Mouse (Mus musculus) megakaryocyte, embryonic 14.5 days (primary cell): ENCODE results near the gene Rbm33. TPM values are rescaled to one million over a fixed set of nuclear protein-coding genes. Genes with fewer than 3 reads are reported as not detected.

ENCODE experiments used
- H3K27me3 ChIP-seq: replicated peaks from 2 replicates; pipeline ENCODE3; 2012; ENCODE audit warnings: inconsistent platforms
- H3K36me3 ChIP-seq: replicated peaks from 2 replicates; pipeline ENCODE3; 2012; ENCODE audit warnings: low read length, inconsistent platforms, mixed read lengths
- H3K4me1 ChIP-seq: 2 replicates; pipeline ENCODE4 v1.6.1; 2012; ENCODE audit warnings: inconsistent platforms
- H3K4me3 ChIP-seq: replicated peaks from 2 replicates; pipeline ENCODE3; 2012; ENCODE audit warnings: moderate library complexity, mild to moderate bottlenecking, inconsistent platforms
- H3K9me3 ChIP-seq: 2 replicates; pipeline ENCODE4 v1.6.1; 2012; ENCODE audit warnings: inconsistent platforms
- FLI1 ChIP-seq: IDR thresholded peaks from 2 replicates; pipeline ENCODE4 v1.6.1; 2012; ENCODE audit warnings: low read length, inconsistent platforms, mixed read lengths
- GATA1 ChIP-seq: IDR thresholded peaks from 3 replicates; pipeline ENCODE4 v1.6.1; 2012; ENCODE audit warnings: mixed read lengths, low read length, inconsistent platforms, borderline replicate concordance
- polyA plus RNA-seq: library from polyadenylated mRNA; stranded (reverse); fragments of >175 nt; gene quantifications from 2 replicates; pipeline ENCODE4 v1.2.3, GENCODE M21; 2012; ENCODE audit warnings: low replicate concordance; ENCODE audit not compliant: insufficient read depth

Gene Rbm33
- polyA plus RNA-seq, 1 experiment = 9.5 TPM

GRCm38 (mm10) chr5:28459456-28460225 is 142.7 kb downstream of the Rbm33 start:
- Histone ChIP-seq H3K9me3 (0 out of 2 replicates have a peak, but pooled peaks cover 5% of the 10 kb centered on the region), H3K4me1 (peaks cover 11% of the 10 kb centered on the region), H3K36me3 (no peaks in the 10 kb centered on the region), H3K27me3 (peaks cover 87% of the 10 kb centered on the region), H3K4me3 (no peak overlapping the region)
- TF ChIP-seq FLI1 (no peak), GATA1 (no peak)

GRCm38 (mm10) chr5:28460556-28461350 is 143.8 kb downstream of the Rbm33 start:
- H3K36me3 ChIP-seq = no peaks in the 10 kb centered on the region
- H3K4me1 ChIP-seq = peaks cover 13% of the 10 kb centered on the region
- no peak overlapping the region for H3K4me3 ChIP-seq
- peaks cover 93% of the 10 kb centered on the region for H3K27me3 ChIP-seq
- 0 out of 2 replicates have a peak, but pooled peaks cover 5% of the 10 kb centered on the region for H3K9me3 ChIP-seq
- no peak for TF ChIP-seq FLI1
- TF ChIP-seq GATA1 = no peak

GRCm38 (mm10) chr5:28461376-28461775 is 144.5 kb downstream of the Rbm33 start:
- Histone ChIP-seq H3K4me1 (peaks cover 13% of the 10 kb centered on the region), H3K27me3 (peaks cover 93% of the 10 kb centered on the region), H3K4me3 (no peak overlapping the region), H3K36me3 (no peaks in the 10 kb centered on the region), H3K9me3 (0 out of 2 replicates have a peak, but pooled peaks cover 5% of the 10 kb centered on the region)
- no peak for TF ChIP-seq GATA1

GRCm38 (mm10) chr5:28462741-28463590 is 146.0 kb downstream of the Rbm33 start:
- Histone ChIP-seq H3K36me3 (no peaks in the 10 kb centered on the region), H3K4me3 (no peak overlapping the region), H3K9me3 (0 out of 2 replicates have a peak, but pooled peaks cover 2% of the 10 kb centered on the region), H3K4me1 (peaks cover 13% of the 10 kb centered on the region), H3K27me3 (peaks cover 99% of the 10 kb centered on the region)
- no peak for TF ChIP-seq FLI1
- TF ChIP-seq GATA1 = no peak

GRCm38 (mm10) chr5:28463656-28464055 is 146.7 kb downstream of the Rbm33 start:
- Histone ChIP-seq H3K4me3 (no peak overlapping the region), H3K27me3 (peaks cover 98% of the 10 kb centered on the region), H3K4me1 (peaks cover 9% of the 10 kb centered on the region; the same call in 1 of the 2 replicates), H3K9me3 (no peaks in the 10 kb centered on the region), H3K36me3 (no peaks in the 10 kb centered on the region)
- TF ChIP-seq GATA1 = no peak
- TF ChIP-seq FLI1 = no peak

GRCm38 (mm10) chr5:28464361-28465098 is 147.6 kb downstream of the Rbm33 start:
- TF ChIP-seq GATA1 (no peak), FLI1 (no peak)
- peaks cover 97% of the 10 kb centered on the region for H3K27me3 ChIP-seq
- H3K36me3 ChIP-seq = no peaks in the 10 kb centered on the region
- no peaks in the 10 kb centered on the region for H3K9me3 ChIP-seq
- peaks cover 9% of the 10 kb centered on the region; the same call in 1 of the 2 replicates for H3K4me1 ChIP-seq
- peak overlapping the region; percentile 78 for H3K4me3 ChIP-seq

- no peak overlapping the region for H3K4me3 ChIP-seq
These were observed 148.1 kb downstream of the Rbm33 start for GRCm38 (mm10) chr5:28465099-28465406.

GRCm38 (mm10) chr5:28465526-28465925 is 148.6 kb downstream of the Rbm33 start:
- Histone ChIP-seq H3K36me3 (no peaks in the 10 kb centered on the region), H3K4me3 (no peak overlapping the region), H3K4me1 (peaks cover 9% of the 10 kb centered on the region; the same call in 1 of the 2 replicates), H3K9me3 (no peaks in the 10 kb centered on the region), H3K27me3 (peaks cover 96% of the 10 kb centered on the region)
- no peak for TF ChIP-seq GATA1
- no peak for TF ChIP-seq FLI1

More at GRCm38 (mm10) chr5:28465099-28465406, 148.1 kb downstream of the Rbm33 start:
- Histone ChIP-seq H3K27me3 (peaks cover 96% of the 10 kb centered on the region), H3K9me3 (no peaks in the 10 kb centered on the region), H3K36me3 (no peaks in the 10 kb centered on the region), H3K4me1 (peaks cover 9% of the 10 kb centered on the region; the same call in 1 of the 2 replicates)
- TF ChIP-seq FLI1 = no peak
- TF ChIP-seq GATA1 = no peak

- Histone ChIP-seq H3K4me3 (no peak overlapping the region), H3K36me3 (no peaks in the 10 kb centered on the region), H3K27me3 (peaks cover 96% of the 10 kb centered on the region), H3K9me3 (peaks cover under 1% of the 10 kb centered on the region; the same call in 1 of the 2 replicates), H3K4me1 (peaks cover 9% of the 10 kb centered on the region; the same call in 1 of the 2 replicates)
- no peak for TF ChIP-seq GATA1
- TF ChIP-seq FLI1 = no peak
These were observed 149.4 kb downstream of the Rbm33 start for GRCm38 (mm10) chr5:28466351-28466750.
